Mouse (Mus musculus): ENCODE measurements around the gene Myl9. TPM values are rescaled to one million over a fixed set of nuclear protein-coding genes. Genes with fewer than 3 reads are reported as not detected.

Gene Myl9
- polyA plus RNA-seq, 1 experiment, result 9.4 TPM

DNA sequence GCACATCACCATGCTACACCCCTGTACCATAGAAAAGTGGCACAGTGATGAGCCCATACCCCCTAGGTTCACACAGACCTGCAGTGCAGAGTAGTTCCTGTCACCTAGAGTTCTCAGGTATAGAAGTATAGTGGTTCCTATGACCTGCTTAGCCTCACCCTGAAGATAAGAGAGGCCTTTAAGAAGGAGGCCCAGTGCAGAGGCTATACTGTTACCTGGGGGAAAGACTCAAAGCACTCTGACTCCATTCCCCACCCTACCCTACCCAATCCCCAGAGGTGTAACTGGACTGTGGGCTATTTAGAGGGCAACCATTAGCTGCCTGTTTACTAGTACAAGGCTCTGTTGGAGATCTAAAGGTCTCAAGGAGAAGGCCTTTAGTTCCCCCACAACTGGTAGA, 43.6 kb upstream of the Myl9 start:
- H3K27me3 ChIP-seq (ENCODE audit: control insufficient read depth, insufficient read depth, low read length, poor library complexity, severe bottlenecking), result no peaks in the 10 kb centered on the region
- H3K36me3 ChIP-seq (ENCODE audit: control insufficient read depth, insufficient read depth, low read length, poor library complexity, severe bottlenecking), result no peaks in the 10 kb centered on the region
- no peaks in the 10 kb centered on the region for H3K9me3 ChIP-seq (replicated peaks; ENCODE audit: control insufficient read depth, insufficient read depth, low read length, poor library complexity, severe bottlenecking)
- no peak for TF ChIP-seq CTCF (IDR thresholded peaks at IDR 0.05; ENCODE audit: low read depth, low read length)
- TF ChIP-seq EP300 (IDR thresholded peaks at IDR 0.05; ENCODE audit: insufficient read depth, low read depth, low read length), result no peak
- no peak for TF ChIP-seq POLR2A (IDR thresholded peaks at IDR 0.05; ENCODE audit: insufficient read depth, low read length)
- H3K9ac ChIP-seq (ENCODE audit: low read depth, poor library complexity, severe bottlenecking), result no peak overlapping the region
- H3K4me3 ChIP-seq (ENCODE audit: low read depth, low read length), result no peak overlapping the region
- peaks cover 11% of the 10 kb centered on the region for H3K4me1 ChIP-seq (ENCODE audit: control insufficient read depth, insufficient read depth, low read length)
- no peak overlapping the region for H3K27ac ChIP-seq (ENCODE audit: insufficient read depth, low read length)

DNA sequence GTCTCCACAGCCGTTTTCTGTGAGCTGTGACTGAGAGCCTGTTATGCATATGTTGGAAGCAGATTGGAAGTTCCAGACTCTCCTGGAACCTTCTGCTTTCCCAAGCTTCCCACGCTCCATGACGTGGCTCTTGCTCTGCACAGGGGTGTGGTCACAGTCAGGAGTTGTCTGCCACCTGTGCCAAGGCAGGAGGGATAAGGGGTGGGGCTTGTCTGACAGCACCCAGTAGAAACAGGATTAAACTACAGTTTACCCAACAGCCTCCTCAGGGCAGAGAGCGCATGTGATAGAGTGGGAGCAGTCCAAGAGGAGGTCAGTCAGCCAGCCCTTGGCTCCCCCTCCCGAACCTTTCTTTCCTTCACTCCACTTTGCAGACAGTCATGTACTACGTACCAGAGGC, 43.1 kb upstream of the Myl9 start:
- no peaks in the 10 kb centered on the region for H3K27me3 ChIP-seq (ENCODE audit: control insufficient read depth, insufficient read depth, low read length, poor library complexity, severe bottlenecking)
- H3K9me3 ChIP-seq (replicated peaks; ENCODE audit: control insufficient read depth, insufficient read depth, low read length, poor library complexity, severe bottlenecking), result no peaks in the 10 kb centered on the region
- no peak overlapping the region for H3K4me3 ChIP-seq (ENCODE audit: low read depth, low read length)
- no peaks in the 10 kb centered on the region for H3K36me3 ChIP-seq (ENCODE audit: control insufficient read depth, insufficient read depth, low read length, poor library complexity, severe bottlenecking)
- peaks cover 11% of the 10 kb centered on the region for H3K4me1 ChIP-seq (ENCODE audit: control insufficient read depth, insufficient read depth, low read length)
- H3K27ac ChIP-seq (ENCODE audit: insufficient read depth, low read length), result no peak overlapping the region
- no peak for TF ChIP-seq CTCF (IDR thresholded peaks at IDR 0.05; ENCODE audit: low read depth, low read length)
- no peak for TF ChIP-seq EP300 (IDR thresholded peaks at IDR 0.05; ENCODE audit: insufficient read depth, low read depth, low read length)
- TF ChIP-seq POLR2A (IDR thresholded peaks at IDR 0.05; ENCODE audit: insufficient read depth, low read length), result no peak
- H3K9ac ChIP-seq (ENCODE audit: low read depth, poor library complexity, severe bottlenecking), result no peak overlapping the region

DNA sequence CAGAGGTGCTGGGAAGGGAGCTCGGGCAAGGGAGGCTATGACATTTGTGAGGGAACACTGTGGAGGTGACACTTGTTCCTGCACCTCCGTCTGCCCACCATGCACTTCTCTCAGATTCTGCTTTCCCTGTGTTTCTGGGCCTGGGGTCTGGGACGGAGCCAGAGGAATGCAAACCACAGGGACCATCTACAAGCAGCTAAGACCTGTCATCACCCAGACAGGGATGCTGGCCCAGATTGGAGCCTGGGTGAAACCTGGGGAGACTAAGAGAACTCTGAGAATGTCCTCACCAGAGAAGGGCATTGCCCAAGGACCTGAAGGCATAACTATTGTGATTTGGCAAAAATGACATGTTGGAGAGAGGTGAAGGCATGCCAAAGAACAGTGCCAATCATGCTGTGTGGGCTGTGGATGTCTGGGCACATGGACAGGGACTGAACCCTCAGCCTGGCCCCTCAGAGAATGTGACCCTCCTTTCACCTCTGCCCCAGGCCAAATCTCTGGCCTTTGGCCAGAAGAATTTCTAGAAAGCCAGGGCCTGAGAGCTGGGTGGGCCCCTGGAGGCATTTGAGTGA, 39.4 kb upstream of the Myl9 start:
- H3K27me3 ChIP-seq (ENCODE audit: control insufficient read depth, insufficient read depth, low read length, poor library complexity, severe bottlenecking), result no peaks in the 10 kb centered on the region
- no peaks in the 10 kb centered on the region for H3K36me3 ChIP-seq (ENCODE audit: control insufficient read depth, insufficient read depth, low read length, poor library complexity, severe bottlenecking)
- H3K4me3 ChIP-seq (ENCODE audit: low read depth, low read length), result no peak overlapping the region
- no peaks in the 10 kb centered on the region for H3K9me3 ChIP-seq (replicated peaks; ENCODE audit: control insufficient read depth, insufficient read depth, low read length, poor library complexity, severe bottlenecking)
- no peak for TF ChIP-seq EP300 (IDR thresholded peaks at IDR 0.05; ENCODE audit: insufficient read depth, low read depth, low read length)
- TF ChIP-seq POLR2A (IDR thresholded peaks at IDR 0.05; ENCODE audit: insufficient read depth, low read length), result no peak
- TF ChIP-seq CTCF (IDR thresholded peaks at IDR 0.05; ENCODE audit: low read depth, low read length), result no peak
- peaks cover 7% of the 10 kb centered on the region for H3K4me1 ChIP-seq (ENCODE audit: control insufficient read depth, insufficient read depth, low read length)
- H3K9ac ChIP-seq (ENCODE audit: low read depth, poor library complexity, severe bottlenecking), result no peak overlapping the region
- H3K27ac ChIP-seq (ENCODE audit: insufficient read depth, low read length), result no peak overlapping the region

DNA sequence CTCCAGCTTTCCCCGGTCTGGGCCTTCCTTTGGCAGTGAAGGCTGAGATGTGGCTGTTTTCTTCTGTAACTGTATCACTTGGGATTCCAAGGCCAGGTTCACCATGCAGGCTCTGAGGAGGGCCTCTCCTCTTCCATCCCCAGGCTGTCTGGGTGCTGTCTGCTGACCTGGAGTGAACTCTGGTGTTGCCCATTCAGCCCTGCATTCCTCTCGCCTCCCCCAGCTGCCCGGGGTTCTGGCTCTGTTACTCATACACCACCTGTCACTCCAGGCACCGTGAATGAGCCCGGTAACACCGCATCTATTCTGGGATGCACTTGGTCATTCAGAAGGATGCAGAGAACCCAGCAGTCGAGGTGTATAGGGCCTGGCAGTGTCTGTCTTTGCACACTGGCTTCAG, 38.4 kb upstream of the Myl9 start:
- no peak overlapping the region for H3K9ac ChIP-seq (ENCODE audit: low read depth, poor library complexity, severe bottlenecking)
- H3K36me3 ChIP-seq (ENCODE audit: control insufficient read depth, insufficient read depth, low read length, poor library complexity, severe bottlenecking), result no peaks in the 10 kb centered on the region
- no peaks in the 10 kb centered on the region for H3K9me3 ChIP-seq (replicated peaks; ENCODE audit: control insufficient read depth, insufficient read depth, low read length, poor library complexity, severe bottlenecking)
- no peaks in the 10 kb centered on the region for H3K27me3 ChIP-seq (ENCODE audit: control insufficient read depth, insufficient read depth, low read length, poor library complexity, severe bottlenecking)
- H3K4me3 ChIP-seq (ENCODE audit: low read depth, low read length), result no peak overlapping the region
- H3K27ac ChIP-seq (ENCODE audit: insufficient read depth, low read length), result no peak overlapping the region
- no peak for TF ChIP-seq CTCF (IDR thresholded peaks at IDR 0.05; ENCODE audit: low read depth, low read length)
- TF ChIP-seq EP300 (IDR thresholded peaks at IDR 0.05; ENCODE audit: insufficient read depth, low read depth, low read length), result no peak
- no peak for TF ChIP-seq POLR2A (IDR thresholded peaks at IDR 0.05; ENCODE audit: insufficient read depth, low read length)
- H3K4me1 ChIP-seq (ENCODE audit: control insufficient read depth, insufficient read depth, low read length), result peaks cover 5% of the 10 kb centered on the region

DNA sequence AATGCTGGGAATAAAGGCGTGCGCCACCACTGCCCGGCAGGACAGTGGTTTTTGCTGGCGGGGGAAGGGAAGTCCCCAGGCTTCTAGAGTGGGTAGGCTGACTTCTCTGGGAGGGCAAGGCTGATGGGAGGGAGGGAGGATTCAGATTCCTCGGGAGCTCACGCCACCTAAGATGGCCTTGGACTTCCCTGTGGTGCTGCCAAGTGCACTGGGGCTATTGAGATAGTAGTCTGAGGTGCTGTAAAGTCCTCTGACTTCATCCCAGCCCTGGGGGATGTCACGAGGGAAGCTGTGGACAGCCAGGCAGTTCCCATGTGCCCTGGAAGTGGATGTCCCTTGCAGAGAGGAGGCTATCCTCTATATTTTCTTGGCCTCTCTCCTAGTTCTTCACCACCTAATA, 37.2 kb upstream of the Myl9 start:
- TF ChIP-seq CTCF (IDR thresholded peaks at IDR 0.05; ENCODE audit: low read depth, low read length), result no peak
- no peak for TF ChIP-seq EP300 (IDR thresholded peaks at IDR 0.05; ENCODE audit: insufficient read depth, low read depth, low read length)
- TF ChIP-seq POLR2A (IDR thresholded peaks at IDR 0.05; ENCODE audit: insufficient read depth, low read length), result no peak

DNA sequence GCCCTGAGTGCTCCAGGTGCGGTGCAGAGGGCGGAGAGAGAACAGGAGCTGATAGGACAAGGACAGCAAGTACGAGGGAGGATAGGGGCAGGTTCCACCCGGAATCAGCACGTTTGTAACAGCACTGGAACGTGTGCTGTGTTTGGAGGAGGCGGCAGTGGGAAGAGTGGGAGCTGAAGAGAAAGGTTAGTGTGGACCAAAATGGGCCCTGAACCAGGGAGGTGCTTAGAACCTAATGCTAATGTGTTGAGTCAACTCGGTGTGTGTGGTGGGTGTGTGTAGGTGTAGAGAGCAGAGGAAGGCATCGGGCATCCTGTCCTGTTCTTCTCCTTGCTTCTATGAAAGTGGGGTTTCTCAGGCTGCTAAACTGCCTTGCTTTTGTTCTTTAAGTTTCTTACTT, 34.0 kb upstream of the Myl9 start:
- no peaks in the 10 kb centered on the region for H3K4me1 ChIP-seq (ENCODE audit: control insufficient read depth, insufficient read depth, low read length)
- H3K4me3 ChIP-seq (ENCODE audit: low read depth, low read length), result no peak overlapping the region
- TF ChIP-seq POLR2A (IDR thresholded peaks at IDR 0.05; ENCODE audit: insufficient read depth, low read length) (no peak), EP300 (IDR thresholded peaks at IDR 0.05; ENCODE audit: insufficient read depth, low read depth, low read length) (no peak), CTCF (IDR thresholded peaks at IDR 0.05; ENCODE audit: low read depth, low read length) (no peak)
- no peak overlapping the region for H3K27ac ChIP-seq (ENCODE audit: insufficient read depth, low read length)
- H3K27me3 ChIP-seq (ENCODE audit: control insufficient read depth, insufficient read depth, low read length, poor library complexity, severe bottlenecking), result no peaks in the 10 kb centered on the region
- H3K9me3 ChIP-seq (replicated peaks; ENCODE audit: control insufficient read depth, insufficient read depth, low read length, poor library complexity, severe bottlenecking), result no peaks in the 10 kb centered on the region
- peaks cover under 1% of the 10 kb centered on the region; the same call in 1 of the 2 replicates for H3K36me3 ChIP-seq (ENCODE audit: control insufficient read depth, insufficient read depth, low read length, poor library complexity, severe bottlenecking)
- H3K9ac ChIP-seq (ENCODE audit: low read depth, poor library complexity, severe bottlenecking), result no peak overlapping the region

More for the DNA sequence above, 37.2 kb upstream of the Myl9 start:
- H3K27ac ChIP-seq (ENCODE audit: insufficient read depth, low read length), result no peak overlapping the region
- H3K4me1 ChIP-seq (ENCODE audit: control insufficient read depth, insufficient read depth, low read length), result no peaks in the 10 kb centered on the region
- H3K9me3 ChIP-seq (replicated peaks; ENCODE audit: control insufficient read depth, insufficient read depth, low read length, poor library complexity, severe bottlenecking), result no peaks in the 10 kb centered on the region
- no peak overlapping the region for H3K9ac ChIP-seq (ENCODE audit: low read depth, poor library complexity, severe bottlenecking)
- no peaks in the 10 kb centered on the region for H3K36me3 ChIP-seq (ENCODE audit: control insufficient read depth, insufficient read depth, low read length, poor library complexity, severe bottlenecking)
- no peak overlapping the region for H3K4me3 ChIP-seq (ENCODE audit: low read depth, low read length)
- no peaks in the 10 kb centered on the region for H3K27me3 ChIP-seq (ENCODE audit: control insufficient read depth, insufficient read depth, low read length, poor library complexity, severe bottlenecking)
